Mouse (Mus musculus) embryonic facial prominence, embryonic 15.5 days (tissue): Measurements from ENCODE around the gene Sowahb. TPM values are rescaled to one million over a fixed set of nuclear protein-coding genes. Genes with fewer than 3 reads are reported as not detected.

Experiments used
- ATAC-seq: fragments of 200-750 bp; cut with Nextera tagmentation; 2 replicates; pipeline ENCODE4 v1.8.0; 2017; ENCODE audit warnings: low read depth, moderate TSS enrichment; ENCODE audit not compliant: insufficient number of reproducible peaks, low FRiP score, low TSS enrichment
- H3K27ac ChIP-seq: fragments of 300-500 bp; sonication (generic); replicated peaks from 2 replicates; pipeline ENCODE4 v1.5.1; 2015; ENCODE audit warnings: mild to moderate bottlenecking, inconsistent platforms
- H3K27me3 ChIP-seq: fragments of 300-500 bp; sonication (generic); 2 replicates; pipeline ENCODE4 v1.6.1; 2015; ENCODE audit warnings: inconsistent platforms
- H3K36me3 ChIP-seq: fragments of 300-500 bp; sonication (generic); 2 replicates; pipeline ENCODE4 v1.6.1; 2015; ENCODE audit warnings: mild to moderate bottlenecking, inconsistent platforms
- H3K4me1 ChIP-seq: fragments of 300-500 bp; sonication (generic); 2 replicates; pipeline ENCODE4 v1.6.1; 2015; ENCODE audit warnings: inconsistent platforms
- H3K4me2 ChIP-seq: fragments of 300-500 bp; sonication (generic); replicated peaks from 2 replicates; pipeline ENCODE4 v1.6.1; 2015; ENCODE audit warnings: mild to moderate bottlenecking, inconsistent platforms
- H3K4me3 ChIP-seq: fragments of 300-500 bp; sonication (generic); replicated peaks from 2 replicates; pipeline ENCODE4 v1.5.1; 2015; ENCODE audit warnings: mild to moderate bottlenecking, inconsistent platforms
- H3K9ac ChIP-seq: fragments of 300-500 bp; sonication (generic); 2 replicates; pipeline ENCODE4 v1.6.1; 2015; ENCODE audit warnings: inconsistent platforms
- H3K9me3 ChIP-seq: fragments of 300-500 bp; sonication (generic); replicated peaks from 2 replicates; pipeline ENCODE4 v1.6.1; 2016; ENCODE audit warnings: inconsistent platforms
- WGBS: fragments of 180-500 bp; shearing (Covaris S2); methylation state at CpG from one replicate; pipeline ENCODE4 v1.1.7; 2015; 5-methylcytosine and 5-hydroxymethylcytosine counted together
- polyA plus RNA-seq: library from polyadenylated mRNA; unstranded; fragments of >200 nt; fragmentation: Nextera tagmentation; extraction: Ambion mirVana; gene quantifications from 2 replicates; pipeline ENCODE4 v1.2.1, GENCODE M21; 2015

Gene Sowahb
- polyA plus RNA-seq: 0.46 and 0.68 TPM in 2 replicates

DNA sequence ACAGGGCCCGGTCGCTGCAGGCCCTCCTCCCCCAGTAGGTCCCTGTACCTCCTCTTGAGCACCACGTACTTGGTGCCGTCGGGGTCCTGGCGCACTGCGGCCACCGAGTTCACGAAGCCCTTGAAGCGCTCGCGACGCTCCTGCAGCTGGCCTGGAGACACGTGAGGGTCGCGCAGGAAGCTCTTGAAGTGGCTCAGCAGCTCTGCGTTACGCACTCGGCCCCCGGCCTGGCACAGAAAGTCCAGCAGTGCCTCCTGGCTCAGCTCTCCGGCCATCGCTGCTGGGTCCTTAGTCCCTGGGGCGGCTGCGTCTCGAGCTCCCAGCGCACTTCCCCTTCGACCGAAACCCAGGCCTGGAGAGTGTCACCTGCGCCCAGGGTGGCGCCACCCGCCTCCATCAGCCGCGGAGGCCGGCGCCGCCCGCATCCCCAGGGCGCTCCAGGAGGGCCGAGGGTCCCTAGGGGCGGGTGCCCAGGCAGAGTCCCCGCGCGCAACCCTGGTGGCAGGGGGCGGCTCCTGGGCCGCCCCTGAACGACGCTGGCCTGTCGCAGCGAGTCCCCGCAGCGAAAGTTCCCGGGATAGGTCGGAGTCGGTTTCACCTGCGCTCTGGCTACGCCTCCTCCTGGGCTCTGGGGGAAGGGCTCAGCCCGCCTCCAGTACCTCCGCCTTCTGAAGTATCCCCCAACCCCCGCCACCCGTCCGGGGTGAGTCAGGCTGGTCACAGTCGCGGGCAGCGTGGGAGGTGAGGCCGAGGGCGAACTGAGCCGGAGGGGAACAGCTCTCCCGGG, at the start of gene Sowahb:
Sowahb (minus strand) TSS at position 439 of the 787 bp plus-strand sequence.
- Histone ChIP-seq H3K9ac (peak within 1 kb of the TSS; percentile 21), H3K4me2 (peak within 1 kb of the TSS; percentile 96), H3K36me3 (no peaks in the 10 kb centered on the region), H3K4me3 (peak within 1 kb of the TSS; percentile 54), H3K4me1 (peaks cover 20% of the 10 kb centered on the region), H3K27ac (no peak within 1 kb of the TSS), H3K9me3 (no peaks in the 10 kb centered on the region), H3K27me3 (peaks cover 50% of the 10 kb centered on the region)
- under 1% methylated on average over 68 of the region's 68 CpGs for WGBS
- ATAC-seq: peak; percentile 83

DNA sequence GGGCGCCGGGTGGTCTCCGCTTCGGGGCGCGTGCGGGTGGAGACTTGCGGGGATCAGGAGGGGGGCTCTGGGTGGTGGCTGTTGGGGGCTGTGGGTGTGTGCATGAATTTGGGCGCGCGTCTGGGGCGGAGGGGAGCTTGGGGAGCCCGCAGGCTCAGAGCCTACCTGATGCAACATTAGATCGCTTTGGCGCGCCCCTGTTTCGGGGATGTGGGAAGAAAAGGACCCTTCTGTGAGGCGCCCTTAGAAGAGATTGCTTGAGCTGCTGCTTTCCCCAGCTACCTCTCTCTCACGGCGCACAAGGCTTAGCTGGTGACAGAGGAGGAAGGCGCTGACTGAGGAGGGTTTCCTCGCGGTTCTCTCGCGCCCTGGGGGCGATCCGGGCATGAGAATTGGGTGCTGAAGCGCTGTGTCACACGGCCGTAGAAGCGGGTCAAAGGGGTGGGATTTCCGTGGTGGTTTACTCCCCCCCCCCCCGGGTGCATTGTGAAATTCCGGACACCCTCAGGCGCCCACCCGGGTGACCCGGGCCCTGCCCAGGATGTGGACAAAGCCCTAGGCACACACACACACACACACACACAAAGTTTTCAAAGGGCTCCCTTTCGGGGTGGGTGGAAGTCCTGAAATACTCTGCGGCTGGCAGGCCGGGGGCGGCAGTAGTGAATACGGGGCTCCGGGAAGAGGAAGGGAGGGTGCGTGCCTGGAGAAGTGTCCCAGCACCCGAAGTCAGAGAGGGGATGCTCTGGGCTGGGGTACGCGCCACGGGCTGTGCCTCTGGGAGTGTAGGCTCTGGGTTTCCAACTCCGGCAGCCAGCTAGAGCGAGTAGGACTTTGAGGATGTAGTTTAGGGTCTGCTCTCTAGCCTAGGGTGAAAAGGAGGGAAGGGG, 49.1 kb upstream of the Sowahb start:
- peak overlapping the region; percentile 84 for H3K4me2 ChIP-seq
- no peaks in the 10 kb centered on the region for H3K27me3 ChIP-seq
- H3K36me3 ChIP-seq: no peaks in the 10 kb centered on the region
- H3K9ac ChIP-seq: peak overlapping the region; percentile 77
- H3K9me3 ChIP-seq: no peaks in the 10 kb centered on the region
- WGBS: under 1% methylated on average over 47 of the region's 50 CpGs
- ATAC-seq: peak; percentile 45
- peak overlapping the region; percentile 69 for H3K4me3 ChIP-seq
- peak overlapping the region; percentile 95 for H3K27ac ChIP-seq
- H3K4me1 ChIP-seq: peaks cover 55% of the 10 kb centered on the region

DNA sequence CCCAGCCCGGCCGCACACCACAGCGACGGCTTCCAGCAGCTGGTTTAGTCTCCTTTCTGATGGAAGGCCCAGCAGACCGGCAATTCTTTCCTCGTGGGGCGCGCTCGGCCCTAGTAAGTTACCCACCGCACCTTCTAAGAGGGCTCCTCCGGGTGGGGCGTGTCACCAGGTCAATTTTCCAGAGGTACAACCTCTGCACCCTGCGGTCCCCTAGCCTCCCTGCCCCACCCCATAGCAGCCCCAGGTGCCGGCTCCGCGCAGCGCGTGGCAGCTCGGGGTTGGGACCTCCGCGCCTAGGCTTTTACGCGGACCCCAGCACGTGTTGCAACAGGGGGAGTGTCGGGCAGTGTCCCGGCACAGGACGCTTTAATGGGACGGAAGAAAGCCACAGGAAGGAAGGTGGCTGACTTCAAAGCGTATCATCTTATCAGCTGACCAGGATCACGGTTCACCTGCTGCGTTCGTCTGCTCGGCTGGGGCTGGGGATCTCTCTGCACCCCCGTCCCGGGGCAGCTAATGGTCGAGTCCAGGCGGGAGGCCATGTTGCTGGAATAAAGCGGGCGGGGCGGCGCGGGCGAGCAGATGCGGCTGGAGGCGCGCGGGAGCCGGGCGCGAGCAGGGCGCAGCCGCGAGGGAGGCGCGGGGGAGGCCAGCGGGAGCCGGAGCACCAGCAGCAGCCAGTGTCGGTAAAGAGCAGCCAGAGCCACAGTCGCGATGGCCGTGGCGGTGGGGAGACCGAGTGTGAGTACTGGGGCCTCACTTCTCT, 48.2 kb upstream of the Sowahb start, which contains the start of gene Sept11:
Sept11 (plus strand) TSS at position 581 of the 766 bp plus-strand sequence.
- Histone ChIP-seq H3K9ac (peak within 1 kb of the TSS; percentile 77), H3K27me3 (no peaks in the 10 kb centered on the region), H3K4me2 (peak within 1 kb of the TSS; percentile 84), H3K4me1 (peaks cover 47% of the 10 kb centered on the region), H3K36me3 (no peaks in the 10 kb centered on the region), H3K27ac (peak within 1 kb of the TSS; percentile 95), H3K9me3 (no peaks in the 10 kb centered on the region), H3K4me3 (peak within 1 kb of the TSS; percentile 69)
- peak; percentile 92 for ATAC-seq
- under 1% methylated on average over 63 of the region's 63 CpGs for WGBS

DNA sequence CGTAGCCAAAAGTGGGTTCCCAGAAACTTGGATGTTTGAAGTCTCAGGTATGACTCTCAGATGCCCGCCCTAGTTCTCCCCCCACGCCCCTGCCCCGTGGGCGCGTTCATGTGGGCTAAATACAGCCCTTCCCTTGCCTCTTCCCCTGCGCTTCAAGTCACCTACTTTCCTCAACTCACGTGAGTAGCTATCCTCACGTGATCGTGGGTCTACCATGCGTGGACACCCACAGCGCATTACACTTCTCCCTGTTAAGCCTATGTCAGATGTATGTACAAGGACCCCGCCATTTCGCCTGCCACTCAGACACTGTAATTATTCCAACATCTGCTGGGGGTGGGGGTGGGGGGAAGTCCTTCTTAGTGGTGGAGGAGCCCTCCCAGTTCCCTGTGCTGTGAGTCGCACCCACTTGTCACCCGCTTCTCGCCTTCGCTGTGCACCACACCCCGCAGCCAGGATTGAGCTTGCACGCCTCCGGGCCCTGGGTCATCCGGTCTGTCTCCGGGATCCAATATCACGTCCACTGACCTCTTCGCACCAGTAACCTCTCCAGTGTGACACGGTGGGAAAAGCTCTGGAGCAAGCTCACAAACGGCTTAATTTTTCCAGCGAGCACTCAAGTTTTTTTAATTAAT, 47.4 kb upstream of the Sowahb start:
- Histone ChIP-seq H3K27me3 (no peaks in the 10 kb centered on the region), H3K4me3 (peak overlapping the region; percentile 69), H3K9ac (peak overlapping the region; percentile 77), H3K36me3 (no peaks in the 10 kb centered on the region), H3K4me1 (peaks cover 40% of the 10 kb centered on the region), H3K4me2 (peak overlapping the region; percentile 84), H3K27ac (peak overlapping the region; percentile 95), H3K9me3 (no peaks in the 10 kb centered on the region)
- WGBS: 5% methylated on average over 28 of the region's 28 CpGs
- ATAC-seq: no peak

DNA sequence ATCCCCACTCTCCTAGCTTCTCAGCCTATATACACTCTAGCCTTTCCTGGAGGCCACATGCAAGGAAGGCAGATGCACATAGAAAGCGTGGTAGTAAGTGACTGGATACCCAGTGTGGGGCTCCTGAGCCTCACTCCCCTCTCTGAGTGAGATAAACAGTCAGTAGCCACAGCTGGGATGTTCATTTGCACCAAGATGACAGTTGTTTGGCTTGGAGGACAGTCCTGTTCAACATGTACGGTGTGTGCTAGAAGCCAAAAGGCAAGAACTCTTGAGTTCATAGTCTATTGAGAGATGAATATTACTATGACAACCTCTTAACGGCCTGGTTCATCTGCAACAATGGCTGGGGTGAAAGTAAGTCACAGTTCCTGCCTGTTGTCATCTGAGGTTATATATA, 46.4 kb upstream of the Sowahb start:
- no peak for ATAC-seq
- H3K4me3 ChIP-seq: no peak overlapping the region
- peak overlapping the region; percentile 84 for H3K4me2 ChIP-seq
- no peak overlapping the region for H3K27ac ChIP-seq
- H3K9me3 ChIP-seq: no peaks in the 10 kb centered on the region
- H3K4me1 ChIP-seq: peaks cover 30% of the 10 kb centered on the region
- H3K9ac ChIP-seq: no peak overlapping the region
- no peaks in the 10 kb centered on the region for H3K27me3 ChIP-seq
- H3K36me3 ChIP-seq: no peaks in the 10 kb centered on the region
- WGBS: 74% methylated on average over 3 of the region's 3 CpGs

DNA sequence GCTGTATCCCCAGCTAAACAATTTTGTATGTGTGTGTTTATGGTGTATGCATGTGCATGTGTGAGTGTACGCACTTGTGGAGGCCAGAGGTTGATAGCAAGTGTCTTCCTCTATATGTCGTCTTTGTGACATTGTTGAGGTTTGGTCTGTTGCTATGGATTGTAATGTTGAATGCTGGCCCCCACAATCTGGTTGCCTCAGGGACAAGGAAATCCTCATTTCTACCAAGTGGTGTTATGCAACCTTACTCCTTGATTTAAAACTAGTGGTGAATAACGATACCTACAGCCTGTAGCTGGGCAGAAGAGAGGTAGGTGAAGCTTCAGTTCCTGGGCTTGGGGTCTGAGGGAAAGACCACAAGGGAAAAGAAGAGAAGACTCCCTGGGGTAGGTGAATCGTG, 41.1 kb upstream of the Sowahb start:
- H3K4me1 ChIP-seq: no peaks in the 10 kb centered on the region
- H3K4me3 ChIP-seq: no peak overlapping the region
- H3K27me3 ChIP-seq: no peaks in the 10 kb centered on the region
- H3K27ac ChIP-seq: no peak overlapping the region
- WGBS: 86% methylated on average over 4 of the region's 4 CpGs
- H3K36me3 ChIP-seq: no peaks in the 10 kb centered on the region
- H3K9ac ChIP-seq: no peak overlapping the region
- no peaks in the 10 kb centered on the region for H3K9me3 ChIP-seq
- ATAC-seq: no peak
- H3K4me2 ChIP-seq: no peak overlapping the region

DNA sequence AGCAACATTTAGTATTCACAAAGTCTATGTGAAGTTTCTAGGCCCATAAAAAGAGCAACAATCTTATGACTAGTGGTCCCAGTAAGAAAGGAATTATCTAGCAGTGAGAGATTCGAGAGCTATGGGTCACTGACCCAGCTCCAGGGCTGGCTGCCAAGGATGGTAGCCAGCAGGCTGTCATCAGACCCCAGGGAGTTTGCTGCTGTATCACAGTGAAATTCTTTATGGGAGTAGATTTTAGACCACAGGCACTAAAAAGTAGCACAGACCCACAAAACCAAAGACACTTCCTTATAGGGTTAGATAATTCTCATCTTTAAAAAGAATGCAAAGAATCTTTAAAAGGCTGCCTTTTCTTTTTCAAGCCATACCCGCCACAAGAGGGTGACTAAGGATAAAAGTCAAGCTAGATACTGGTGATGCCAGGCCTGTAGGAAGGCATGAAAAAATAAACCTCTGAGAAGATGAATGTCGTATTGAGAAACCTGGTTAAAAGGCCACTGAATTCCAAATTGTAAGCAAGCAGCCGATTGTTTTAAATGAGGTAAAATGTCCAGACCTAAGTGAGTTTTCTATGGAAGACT, 40.3 kb upstream of the Sowahb start:
- Histone ChIP-seq H3K27ac (no peak overlapping the region), H3K4me2 (no peak overlapping the region), H3K9me3 (no peaks in the 10 kb centered on the region), H3K36me3 (no peaks in the 10 kb centered on the region), H3K27me3 (no peaks in the 10 kb centered on the region), H3K4me1 (no peaks in the 10 kb centered on the region), H3K4me3 (no peak overlapping the region), H3K9ac (no peak overlapping the region)
- ATAC-seq: no peak
- WGBS: 45% methylated on average over 4 of the region's 4 CpGs

DNA sequence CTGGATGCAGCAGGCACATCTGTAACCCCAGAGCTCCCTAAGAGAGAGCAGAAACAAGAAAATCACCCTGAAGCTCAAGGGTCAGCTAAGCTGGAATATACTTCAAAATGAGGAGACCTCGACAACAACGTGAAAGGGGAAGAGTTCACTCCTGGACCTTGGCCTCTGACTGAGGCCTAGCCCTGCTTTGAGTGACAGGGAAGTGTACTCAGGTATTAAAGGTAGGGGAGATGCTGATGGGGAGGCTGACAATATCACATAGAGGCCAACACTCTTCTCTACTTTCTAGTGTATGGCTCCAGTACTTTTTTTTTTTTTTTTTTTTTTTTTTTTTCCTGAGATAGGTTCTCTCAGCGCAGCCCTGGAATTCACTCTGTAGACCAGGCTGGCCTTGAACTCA, 34.8 kb upstream of the Sowahb start:
- Histone ChIP-seq H3K9ac (no peak overlapping the region), H3K4me2 (no peak overlapping the region), H3K36me3 (no peaks in the 10 kb centered on the region), H3K27me3 (no peaks in the 10 kb centered on the region), H3K4me3 (no peak overlapping the region), H3K4me1 (no peaks in the 10 kb centered on the region), H3K9me3 (no peaks in the 10 kb centered on the region), H3K27ac (no peak overlapping the region)
- 65% methylated on average over 3 of the region's 3 CpGs for WGBS
- ATAC-seq: no peak

DNA sequence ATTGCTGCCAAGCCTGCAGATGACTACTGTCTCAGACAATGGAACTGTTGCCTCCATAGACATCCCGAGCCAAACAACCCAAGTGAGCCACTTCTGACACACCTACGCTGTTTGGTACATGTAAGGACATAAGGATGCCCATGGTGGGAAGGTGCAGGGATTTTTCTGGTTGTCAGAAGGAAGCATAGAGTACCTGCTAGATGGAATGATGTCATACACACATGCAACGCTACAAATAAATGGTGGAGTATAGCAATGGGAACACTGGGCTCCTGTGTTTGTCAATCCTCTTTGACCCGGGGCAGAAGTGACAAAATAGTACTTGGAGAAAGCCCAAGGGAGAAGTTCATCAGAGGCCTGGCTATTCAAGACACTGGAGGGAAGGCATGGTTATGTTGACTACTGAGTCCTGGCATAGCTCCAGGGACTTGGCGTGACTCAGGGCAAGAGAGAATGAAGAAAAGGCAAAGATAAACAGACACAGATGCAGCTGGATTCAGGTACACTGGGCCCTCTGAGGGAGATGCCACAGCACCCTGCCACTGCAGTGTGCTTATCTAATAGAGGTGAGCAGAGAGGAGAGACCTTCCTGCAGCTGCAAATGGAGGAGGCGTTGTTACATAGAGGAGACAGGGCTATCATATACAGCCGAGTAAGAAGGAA, 33.0 kb upstream of the Sowahb start:
- Histone ChIP-seq H3K4me1 (no peaks in the 10 kb centered on the region), H3K27ac (no peak overlapping the region), H3K27me3 (no peaks in the 10 kb centered on the region), H3K9ac (no peak overlapping the region), H3K4me3 (no peak overlapping the region), H3K9me3 (no peaks in the 10 kb centered on the region), H3K36me3 (no peaks in the 10 kb centered on the region), H3K4me2 (no peak overlapping the region)
- 72% methylated on average over 7 of the region's 7 CpGs for WGBS
- no peak for ATAC-seq

DNA sequence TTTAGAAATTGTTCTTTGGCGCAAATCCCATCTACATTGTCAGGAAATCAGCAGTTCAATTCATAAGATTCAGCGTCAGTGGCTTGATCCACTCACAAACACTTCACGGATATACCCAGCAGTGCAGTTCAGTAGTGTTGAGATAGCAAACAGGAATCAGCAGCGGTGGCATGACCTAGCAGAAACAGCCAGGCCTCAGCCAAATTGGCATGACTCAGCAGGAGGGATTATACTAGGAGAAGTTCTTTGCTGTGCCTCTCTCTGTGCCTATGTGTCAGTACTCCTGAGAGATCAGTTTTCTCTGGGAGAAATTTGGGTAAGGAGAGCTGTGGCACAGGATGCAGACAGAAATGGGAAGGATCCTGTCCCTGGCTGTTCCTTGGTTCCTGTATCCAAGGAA, 16.0 kb upstream of the Sowahb start:
- ATAC-seq: no peak

More for the DNA sequence above, 16.0 kb upstream of the Sowahb start:
- no peak overlapping the region for H3K9ac ChIP-seq
- no peak overlapping the region for H3K27ac ChIP-seq
- WGBS: 69% methylated on average over 4 of the region's 4 CpGs
- H3K9me3 ChIP-seq: no peaks in the 10 kb centered on the region
- no peaks in the 10 kb centered on the region for H3K36me3 ChIP-seq
- no peaks in the 10 kb centered on the region for H3K27me3 ChIP-seq
- H3K4me3 ChIP-seq: no peak overlapping the region
- no peak overlapping the region for H3K4me2 ChIP-seq
- H3K4me1 ChIP-seq: no peaks in the 10 kb centered on the region
